Mouse (Mus musculus): Measurements from ENCODE around the gene Rimkla.

Gene Rimkla

GRCm38 (mm10) chr4:119472545-119472944 lies 19.9 kb downstream of the Rimkla start:
- no peak for DNase-seq (ENCODE audit: low read depth in 1 of 2, low spot score in 2 of 2)

DNA sequence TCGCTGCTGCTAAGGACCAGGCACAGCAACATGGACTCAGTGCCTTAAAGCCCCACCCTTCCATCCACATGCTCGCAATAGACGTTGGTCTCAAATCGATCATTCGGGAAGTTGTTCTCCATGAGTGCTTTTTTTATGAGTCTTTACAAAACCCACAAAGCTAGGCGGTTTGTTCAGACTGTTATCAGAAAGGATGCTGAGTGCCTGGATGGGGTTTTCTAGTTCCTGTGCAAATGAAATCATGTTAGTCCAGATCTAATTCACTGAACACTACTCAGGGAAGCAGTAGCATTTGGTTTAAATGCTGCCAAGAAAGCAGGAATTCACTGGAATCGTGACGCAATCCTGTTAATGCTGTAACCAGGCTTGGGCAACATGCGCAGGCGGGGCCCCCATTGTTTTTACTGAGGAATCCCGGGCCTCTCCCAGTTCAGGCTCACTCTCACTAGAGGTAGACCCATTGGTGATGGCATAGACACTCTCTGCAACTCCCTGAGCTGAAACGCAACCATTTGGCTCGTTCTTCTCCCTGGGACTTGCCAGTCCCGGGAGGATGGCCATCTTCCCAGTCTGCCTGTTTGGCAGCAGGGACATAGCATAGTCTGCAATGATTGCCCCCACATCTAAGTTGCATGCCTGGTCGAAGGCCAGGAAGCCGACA lies 24.6 kb downstream of the Rimkla start:
- DNase-seq (ENCODE audit: low read depth in 1 of 2, low spot score in 2 of 2), result no peak

DNA sequence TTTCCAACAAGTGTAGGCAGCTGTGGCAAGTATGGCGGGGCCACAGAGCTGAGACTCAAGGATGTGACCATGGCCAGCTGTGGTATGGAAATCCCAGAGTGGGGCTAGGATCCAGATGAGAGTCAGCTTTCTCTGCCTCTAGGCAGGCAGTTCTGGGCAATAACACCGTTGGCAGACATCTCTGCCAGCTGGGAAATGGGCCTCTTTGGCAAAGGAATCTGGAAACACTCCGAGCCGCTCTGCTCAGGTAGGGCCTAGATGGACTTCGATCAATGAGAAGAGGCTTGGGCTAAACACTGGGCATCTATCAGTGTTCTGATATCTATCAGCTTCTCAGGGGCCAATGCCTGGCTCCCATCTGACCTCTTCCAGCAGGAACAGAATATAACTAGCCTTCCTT lies 26.6 kb downstream of the Rimkla start:
- no peak for DNase-seq (ENCODE audit: low read depth in 1 of 2, low spot score in 2 of 2)

DNA sequence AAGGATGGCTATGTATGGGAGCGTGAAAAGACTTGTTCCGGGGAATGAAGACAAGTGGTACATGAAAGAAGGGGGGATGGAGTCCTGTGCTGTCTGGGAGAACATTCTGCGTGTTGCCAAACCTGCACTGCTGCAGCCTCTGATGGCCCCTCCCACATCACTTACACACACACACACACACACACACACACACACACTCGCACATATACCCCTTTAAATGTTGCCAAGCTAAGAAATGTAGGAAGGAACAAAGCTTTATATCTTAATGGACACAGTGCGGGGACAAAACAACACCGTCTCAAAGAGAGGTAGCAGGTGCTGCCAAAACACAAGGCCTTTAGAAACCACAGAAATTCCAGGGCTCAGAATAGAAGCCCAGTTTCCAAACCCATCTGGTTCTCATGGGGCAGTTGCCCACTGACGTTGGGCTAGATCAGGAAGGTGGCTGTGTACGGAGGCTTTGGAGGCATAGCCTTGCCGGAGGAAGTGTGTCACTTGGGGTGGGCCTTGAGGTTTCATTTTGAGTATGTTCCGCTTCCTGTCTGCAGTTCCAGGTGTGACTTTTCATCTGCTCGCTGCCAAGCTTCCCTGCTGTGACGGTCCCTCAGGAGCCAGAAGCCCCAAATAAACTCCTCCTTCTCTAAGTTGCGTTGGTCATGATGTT lies 28.5 kb downstream of the Rimkla start:
- DNase-seq (ENCODE audit: low read depth in 1 of 2, low spot score in 2 of 2), result no peak

DNA sequence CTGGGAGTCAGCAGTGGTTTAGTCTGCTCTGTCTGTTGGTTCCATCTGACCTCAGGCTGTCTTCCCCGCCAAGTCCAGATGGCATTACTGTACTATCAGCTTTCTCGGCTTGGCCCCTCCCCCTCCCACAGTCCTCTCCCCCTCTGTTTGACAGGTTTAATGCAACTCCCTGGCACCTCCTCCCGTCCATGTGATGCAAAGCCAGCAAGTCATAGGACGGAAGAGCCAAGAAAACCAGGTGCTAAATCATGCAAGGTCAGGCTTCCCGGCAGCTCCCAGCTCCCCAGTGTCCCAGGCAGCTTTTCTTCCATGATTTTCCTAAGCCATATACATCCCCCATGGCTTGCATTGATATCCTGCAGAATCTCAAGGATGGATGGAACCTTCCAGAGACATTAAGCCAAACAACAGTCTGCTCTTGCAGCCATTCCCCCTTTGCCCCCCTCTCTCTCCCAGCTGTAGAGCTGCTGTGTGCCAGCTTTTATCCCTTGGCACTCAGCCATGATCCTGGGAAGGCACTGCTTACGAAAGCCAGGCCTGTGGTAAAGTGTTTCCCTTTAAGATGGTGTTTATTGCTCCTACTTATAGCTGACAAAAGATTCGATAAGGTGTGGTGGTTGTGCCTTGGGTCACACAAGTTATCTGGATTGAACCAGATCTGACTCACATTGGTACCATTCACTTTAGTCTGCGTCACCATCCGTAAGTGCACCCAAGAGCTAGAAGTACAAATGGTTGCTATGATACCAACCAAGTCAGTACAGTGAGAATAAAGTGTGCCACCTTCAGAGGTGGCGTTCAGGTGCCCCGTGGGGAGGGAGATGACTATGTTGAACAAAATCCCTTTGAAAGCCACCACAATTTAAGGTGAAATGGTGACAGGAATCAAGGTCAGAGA lies 29.3 kb downstream of the Rimkla start:
- DNase-seq (ENCODE audit: low read depth in 1 of 2, low spot score in 2 of 2), result no peak

DNA sequence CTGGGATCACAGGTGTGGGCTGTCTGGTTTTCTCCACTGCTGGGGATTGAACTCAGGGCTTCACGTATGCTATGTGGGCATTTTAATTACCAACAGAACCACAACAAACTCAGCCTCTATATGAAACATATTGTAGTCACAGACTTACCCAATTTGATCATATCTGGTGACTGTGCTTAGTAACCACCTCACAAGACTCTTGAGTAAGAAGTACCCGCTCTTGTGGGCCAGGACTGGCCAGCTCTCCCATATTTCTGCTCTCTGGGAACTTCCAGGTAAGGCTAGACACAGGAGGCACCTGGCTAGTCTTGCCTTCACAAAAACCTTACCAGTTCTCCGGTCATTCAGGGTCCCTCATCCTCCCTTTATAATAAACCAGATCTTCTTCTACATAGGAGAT lies 30.0 kb downstream of the Rimkla start:
- DNase-seq (ENCODE audit: low read depth in 1 of 2, low spot score in 2 of 2), result no peak

- no peak for DNase-seq (ENCODE audit: low read depth in 1 of 2, low spot score in 2 of 2)
Measured at GRCm38 (mm10) chr4:119460728-119461141, 31.7 kb downstream of the Rimkla start.

DNA sequence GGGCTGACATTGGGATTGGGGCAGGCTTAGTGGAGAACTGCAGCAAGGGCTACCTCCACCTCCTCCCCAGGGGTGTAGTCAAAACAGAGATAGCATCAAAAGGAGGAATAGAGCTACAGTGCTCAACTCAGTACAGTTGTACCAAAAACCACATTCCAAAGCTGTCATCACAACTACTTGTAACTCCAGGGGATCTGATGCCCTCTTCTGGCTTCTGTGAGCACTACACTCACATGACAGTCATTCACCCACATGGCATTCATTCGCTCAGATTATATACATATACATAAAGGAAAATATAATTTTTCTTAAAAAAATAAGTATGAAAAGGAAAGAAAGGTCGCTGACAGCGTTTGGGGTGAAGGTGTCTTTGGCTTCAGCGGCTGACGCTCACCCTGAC lies 32.1 kb downstream of the Rimkla start:
- DNase-seq (ENCODE audit: low read depth in 1 of 2, low spot score in 2 of 2), result no peak

DNA sequence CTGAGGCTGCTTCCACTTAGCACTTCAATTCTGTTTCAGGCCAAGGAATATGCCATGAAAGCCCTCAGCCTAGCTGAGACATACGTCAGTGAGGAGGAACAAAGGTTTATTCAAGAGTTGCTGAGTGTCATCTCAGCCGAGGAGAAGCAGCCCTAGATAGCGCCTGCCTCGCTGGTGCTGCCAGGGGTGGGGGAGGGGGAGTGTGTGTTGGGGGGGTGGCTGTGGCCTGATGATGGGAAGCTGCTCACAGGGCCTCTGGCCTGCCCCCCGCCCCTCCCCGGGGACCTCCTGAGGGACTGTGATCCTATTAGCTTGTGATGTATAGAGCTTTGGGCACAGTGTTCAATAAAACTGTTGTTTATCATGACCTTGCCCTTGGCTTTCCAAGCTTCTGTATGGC lies 38.9 kb downstream of the Rimkla start:
- no peak for DNase-seq (ENCODE audit: low read depth in 1 of 2, low spot score in 2 of 2)

GRCm38 (mm10) chr4:119453128-119453527 lies 39.3 kb downstream of the Rimkla start:
- no peak for DNase-seq (ENCODE audit: low read depth in 1 of 2, low spot score in 2 of 2)

DNA sequence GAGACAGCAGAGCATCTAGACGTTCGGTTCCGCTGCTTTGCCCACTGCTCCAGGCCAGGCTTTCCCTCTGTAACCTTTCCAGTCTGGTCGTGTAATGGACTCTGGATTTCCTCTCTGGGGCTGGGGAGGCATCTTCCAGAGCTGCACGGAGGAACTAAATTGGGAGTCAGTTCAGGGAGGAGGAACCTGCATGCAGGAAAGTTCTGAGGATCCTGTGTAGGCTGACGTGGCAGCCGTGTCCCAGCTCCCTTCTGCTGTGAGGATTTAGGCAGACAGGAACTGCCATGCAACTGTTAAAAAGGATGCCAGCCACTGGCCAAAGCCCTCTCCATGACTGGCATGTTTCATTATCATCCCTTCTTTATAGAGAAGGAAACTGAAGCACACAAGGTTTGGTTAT lies 42.0 kb downstream of the Rimkla start:
- no peak for DNase-seq (ENCODE audit: low read depth in 1 of 2, low spot score in 2 of 2)

DNA sequence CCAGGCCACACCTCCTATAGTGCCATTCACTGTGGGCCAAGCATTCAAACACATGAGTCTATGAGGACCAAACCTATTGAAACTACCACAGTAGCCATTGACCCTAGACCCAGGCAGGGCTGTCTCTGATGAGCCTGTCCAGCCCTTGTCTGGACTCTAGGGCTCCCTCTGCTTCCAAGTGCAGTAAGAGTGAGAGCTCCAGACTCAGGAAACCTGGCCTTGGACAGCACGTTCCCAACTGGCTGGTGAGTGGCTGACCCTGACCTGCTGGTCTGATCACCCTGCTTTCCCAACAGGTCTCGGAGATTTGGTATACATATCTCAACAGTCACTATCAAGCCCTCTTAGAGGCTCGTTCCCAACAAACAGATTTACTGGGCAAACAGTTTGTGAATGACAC lies 44.6 kb downstream of the Rimkla start:
- DNase-seq (ENCODE audit: low read depth in 1 of 2, low spot score in 2 of 2), result no peak

DNA sequence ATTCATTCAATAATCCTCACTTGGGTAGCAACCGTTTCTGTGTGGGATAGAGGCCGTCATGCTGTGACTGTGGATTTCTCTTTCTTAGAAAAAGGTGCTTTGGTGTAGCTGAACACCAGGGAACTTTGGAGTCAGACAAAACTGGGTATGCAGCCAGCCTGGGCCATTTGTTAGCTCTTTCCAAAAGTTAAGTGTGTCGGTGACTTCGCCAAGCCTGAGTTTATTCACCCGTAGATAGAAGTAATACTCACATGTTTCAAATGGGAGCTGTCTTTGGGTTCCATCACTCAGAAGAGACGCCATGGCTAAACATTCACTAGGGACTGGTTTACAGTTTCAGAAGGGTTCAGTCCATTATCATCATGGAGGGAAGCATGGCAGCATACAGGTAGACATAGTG lies 45.2 kb downstream of the Rimkla start:
- DNase-seq (ENCODE audit: low read depth in 1 of 2, low spot score in 2 of 2), result no peak

- no peak for DNase-seq (ENCODE audit: low read depth in 1 of 2, low spot score in 2 of 2)
Measured at GRCm38 (mm10) chr4:119442539-119442938, 49.9 kb downstream of the Rimkla start.

GRCm38 (mm10) chr4:119441836-119442235 lies 50.6 kb downstream of the Rimkla start:
- no peak for DNase-seq (ENCODE audit: low read depth in 1 of 2, low spot score in 2 of 2)

DNA sequence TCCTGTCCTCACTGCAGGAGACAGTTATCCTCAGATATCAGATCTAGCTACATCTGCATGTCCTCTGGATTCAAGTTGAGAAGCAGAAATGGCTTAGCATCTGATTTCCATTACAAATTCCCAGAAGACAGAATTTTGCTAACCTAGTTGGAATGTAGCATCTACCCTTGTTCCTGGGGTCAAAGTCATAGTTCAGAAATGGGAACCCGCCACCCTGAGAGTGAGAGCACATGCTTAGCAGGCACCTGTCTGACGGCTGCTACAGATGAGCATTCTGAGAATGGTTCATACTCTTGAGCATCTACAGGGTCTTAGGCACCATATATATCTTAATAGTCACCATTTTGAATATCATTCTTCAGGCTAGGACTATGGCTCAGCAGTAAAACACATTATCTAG lies 54.5 kb downstream of the Rimkla start:
- no peak for DNase-seq (ENCODE audit: low read depth in 1 of 2, low spot score in 2 of 2)

DNA sequence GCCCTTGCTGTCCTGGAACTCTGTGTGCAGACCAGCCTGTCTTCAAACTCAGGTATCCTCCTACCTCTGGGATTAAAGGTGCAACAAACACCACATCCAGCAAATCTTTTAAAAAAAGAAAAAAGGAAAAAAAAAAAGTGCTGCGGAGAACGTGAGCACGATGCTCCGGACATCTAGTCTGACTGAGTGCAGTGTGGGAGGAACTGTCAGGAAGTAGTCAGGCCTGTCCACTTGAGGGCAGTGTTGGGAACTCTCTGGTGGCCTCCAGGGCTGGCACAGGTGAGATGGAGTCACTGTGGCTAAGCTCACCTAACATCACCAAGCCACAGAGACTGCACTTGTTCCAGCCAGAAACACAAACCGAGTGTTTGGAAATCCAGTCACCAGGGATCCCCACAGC lies 61.8 kb downstream of the Rimkla start:
- no peak for DNase-seq (ENCODE audit: low read depth in 1 of 2, low spot score in 2 of 2)

DNA sequence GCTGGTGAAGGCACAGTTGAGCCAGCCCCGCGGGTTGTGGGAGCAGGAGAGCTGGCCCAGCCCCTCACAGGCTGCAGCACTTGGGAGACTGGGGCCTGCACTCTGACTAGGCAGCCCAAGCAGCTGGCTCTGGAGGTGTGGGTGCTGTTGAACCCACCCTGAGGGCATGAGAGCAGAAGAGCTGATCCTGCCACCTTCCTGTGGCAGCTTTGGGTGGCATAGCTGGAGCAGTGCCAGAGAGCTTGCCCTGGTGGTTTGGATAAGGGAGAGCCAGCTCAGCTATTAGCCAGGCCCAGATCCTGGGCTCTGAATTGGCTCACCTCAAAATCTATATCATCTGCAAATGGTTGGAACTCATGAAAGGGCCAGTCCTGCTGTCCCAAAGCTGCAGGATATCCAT lies 64.7 kb downstream of the Rimkla start:
- no peak for DNase-seq (ENCODE audit: low read depth in 1 of 2, low spot score in 2 of 2)

DNA sequence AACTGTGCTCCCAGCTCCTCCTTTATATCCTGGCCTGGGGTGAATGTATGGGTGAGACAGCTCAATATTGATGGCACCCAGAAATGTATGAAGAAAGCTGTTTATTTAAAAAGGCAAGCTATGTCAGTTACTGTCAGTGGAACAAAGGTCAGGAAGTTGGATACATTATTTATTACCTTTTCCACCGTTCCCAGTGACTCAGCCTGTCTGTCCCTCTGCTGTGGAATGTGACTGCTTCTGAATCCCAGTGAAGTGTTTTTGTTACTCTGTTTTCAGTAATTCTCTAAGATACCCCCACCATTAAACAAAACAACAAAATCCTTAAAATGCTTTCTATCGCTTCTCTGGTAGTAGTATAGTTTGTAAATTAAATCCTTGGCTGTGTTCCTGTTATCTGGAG lies 66.8 kb downstream of the Rimkla start:
- no peak for DNase-seq (ENCODE audit: low read depth in 1 of 2, low spot score in 2 of 2)

DNA sequence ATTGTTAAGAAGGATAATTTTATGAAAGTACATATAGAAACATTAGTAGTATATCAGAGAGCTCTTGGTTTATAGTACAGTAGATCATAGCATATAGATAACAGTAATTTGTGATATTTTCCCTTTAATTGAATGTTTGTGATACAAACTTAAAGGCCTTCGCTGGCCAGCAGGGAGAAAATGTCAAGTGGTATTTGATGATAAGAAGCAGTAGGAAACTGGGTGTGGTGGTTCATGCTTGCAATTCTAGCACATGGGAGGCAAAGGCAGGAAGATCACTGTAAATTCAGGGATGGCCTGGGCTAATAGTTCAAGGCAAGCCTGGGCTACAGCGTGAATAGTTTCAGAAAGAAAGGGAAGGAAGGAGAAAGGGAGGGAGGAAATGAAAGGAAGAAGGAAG lies 67.4 kb downstream of the Rimkla start:
- no peak for DNase-seq (ENCODE audit: low read depth in 1 of 2, low spot score in 2 of 2)

DNA sequence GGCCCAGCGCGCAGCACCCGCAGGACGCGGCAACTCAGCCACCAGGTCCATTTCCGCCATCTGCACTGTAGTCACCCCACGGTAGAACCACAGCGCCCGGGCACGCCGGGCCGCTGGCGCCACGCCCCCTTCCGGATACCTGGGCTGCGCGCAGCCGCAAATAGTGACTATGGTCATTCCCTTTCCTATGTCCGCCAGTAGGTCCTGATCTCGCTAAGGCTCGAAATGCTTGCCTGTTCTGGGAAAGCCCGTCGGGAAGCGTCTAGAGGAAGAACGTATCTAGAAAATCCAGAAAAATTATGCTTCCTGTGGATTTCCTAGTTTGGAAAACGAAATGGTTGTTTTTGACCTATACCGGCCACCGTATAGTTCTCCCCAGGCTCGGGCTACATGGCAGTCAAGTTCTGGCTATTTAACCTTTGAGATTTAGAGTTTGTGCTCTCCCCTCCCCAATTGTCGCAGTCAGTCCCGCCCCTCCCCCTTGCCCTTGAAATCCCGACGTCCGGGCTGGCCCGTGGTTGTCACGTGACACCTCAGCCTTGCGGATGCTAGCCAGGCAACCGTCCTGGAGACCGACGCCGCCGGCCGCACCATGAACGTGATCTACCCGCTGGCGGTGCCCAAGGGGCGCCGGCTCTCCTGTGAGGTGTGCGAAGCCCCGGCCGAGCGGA lies 70.0 kb downstream of the Rimkla start, which contains the start of the genes Ppcs and Zmynd12:
Gene Ppcs, minus strand, starts transcription at position 127 of the 671 bp plus-strand sequence.
Gene Zmynd12, plus strand, starts transcription at position 521 of the 671 bp plus-strand sequence.
- peak; percentile 33 to 66 for DNase-seq (ENCODE audit: low read depth in 1 of 2, low spot score in 2 of 2)
